Mouse (Mus musculus) kidney, adult 2 months (tissue): Measurements from ENCODE around the gene Tcl1b3. TPM values are rescaled to one million over a fixed set of nuclear protein-coding genes. Genes with fewer than 3 reads are reported as not detected.
A peak's percentile ranks its signal among the peaks of the same experiment; 100 is the strongest.
"Not testable (repeated sequence)": the region's sequence is repeated elsewhere in the genome, so short reads cannot be mapped to it uniquely, and the experiment has no call there.

Experiments used
- DNase-seq: peaks from one replicate; pipeline ENCODE4 v3.0.0; 2021
- H3K27ac ChIP-seq: fragments of 200-500 bp; 2 replicates; pipeline ENCODE4 v1.5.1; 2012; ENCODE audit warnings: low read depth, low read length, control low read depth, inconsistent platforms; ENCODE audit not compliant: insufficient read depth
- H3K27me3 ChIP-seq: fragments of 200-500 bp; replicated peaks from 2 replicates; pipeline ENCODE4 v1.6.1; 2012; ENCODE audit warnings: mild to moderate bottlenecking, moderate library complexity, low read length, inconsistent platforms; ENCODE audit not compliant: control insufficient read depth, insufficient read depth
- H3K36me3 ChIP-seq: fragments of 200-500 bp; 2 replicates; pipeline ENCODE4 v1.6.1; 2012; ENCODE audit warnings: mild to moderate bottlenecking, moderate library complexity, low read length, inconsistent platforms; ENCODE audit not compliant: control insufficient read depth, insufficient read depth
- H3K4me1 ChIP-seq: fragments of 200-500 bp; 2 replicates; pipeline ENCODE4 v1.6.1; 2011; ENCODE audit warnings: low read length; ENCODE audit not compliant: control insufficient read depth, insufficient read depth
- H3K4me3 ChIP-seq: fragments of 200-500 bp; 2 replicates; pipeline ENCODE4 v1.5.1; 2011; ENCODE audit warnings: mild to moderate bottlenecking, low read depth, low read length, control low read depth; ENCODE audit not compliant: insufficient read depth
- CTCF ChIP-seq: fragments of 200-500 bp; conservative IDR thresholded peaks from 2 replicates; pipeline ENCODE4 v1.5.1; 2011; ENCODE audit warnings: low read depth, mild to moderate bottlenecking, control low read depth, low read length, moderate library complexity, mixed read lengths; ENCODE audit not compliant: insufficient read depth, insufficient read length
- POLR2A ChIP-seq: fragments of 200-500 bp; IDR thresholded peaks from one replicate; pipeline ENCODE4 v1.6.1; 2011; ENCODE audit warnings: low read depth, low read length, control low read depth
- WGBS: fragments of 180-500 bp; shearing (Covaris S2); methylation state at CpG from one replicate; pipeline ENCODE4 v1.1.7; 2018; 5-methylcytosine and 5-hydroxymethylcytosine counted together
- polyA plus RNA-seq: library from polyadenylated mRNA; depleted of rRNA; stranded (reverse); fragments of >200 nt; gene quantifications from 2 replicates; pipeline ENCODE4 v1.2.3, GENCODE M21; 2012

Tcl1b3 gene
- polyA plus RNA-seq, 1 experiment = not detected

DNA sequence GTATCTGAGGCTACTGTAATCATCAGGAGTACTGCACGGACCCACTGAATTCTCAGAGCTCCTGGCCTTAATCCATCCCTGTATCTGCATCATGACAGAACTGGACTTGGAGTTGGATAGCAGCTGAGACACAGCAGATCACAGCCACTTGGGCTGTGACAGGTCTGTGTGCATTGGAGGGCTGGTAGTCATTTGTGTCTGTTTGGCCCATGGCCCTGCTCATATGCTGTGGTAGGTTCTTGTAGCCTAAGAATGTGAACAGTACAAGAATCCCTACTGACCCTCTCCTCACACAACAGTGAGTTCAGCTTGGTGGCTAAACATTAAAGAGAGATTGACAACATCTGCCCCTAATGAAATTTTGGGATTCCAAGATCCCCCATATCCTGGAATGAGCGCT is 17.5 kb upstream of the Tcl1b3 start:
- H3K27me3 ChIP-seq = no peaks in the 10 kb centered on the region
- no peak overlapping the region for H3K27ac ChIP-seq
- WGBS = 85% methylated on average over 2 of the region's 2 CpGs
- no peak for DNase-seq
- H3K4me3 ChIP-seq = no peak overlapping the region
- no peaks in the 10 kb centered on the region for H3K4me1 ChIP-seq
- no peak for TF ChIP-seq POLR2A
- no peak for TF ChIP-seq CTCF
- H3K36me3 ChIP-seq = no peaks in the 10 kb centered on the region

DNA sequence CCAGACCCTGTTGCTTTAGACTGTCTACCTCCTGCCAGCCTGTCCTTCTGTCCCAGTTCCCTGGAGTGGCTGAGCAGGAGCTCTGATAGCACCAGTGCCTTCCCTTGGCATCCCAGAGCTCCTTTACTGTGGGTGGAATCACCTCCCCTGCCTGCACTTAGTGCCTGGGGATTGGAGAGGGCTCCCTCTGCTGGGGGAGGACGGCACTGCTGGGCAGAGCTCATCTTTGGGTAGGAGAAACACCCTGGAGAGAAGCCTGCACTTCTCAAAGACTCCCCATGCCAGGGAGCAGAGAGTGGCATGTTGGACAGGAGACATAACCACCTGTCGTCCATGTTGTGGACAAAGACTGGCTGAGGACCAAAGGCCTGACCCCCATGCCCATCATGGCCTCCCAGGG is 16.5 kb upstream of the Tcl1b3 start:
- H3K4me1 ChIP-seq, H3K36me3 ChIP-seq, H3K27ac ChIP-seq, H3K27me3 ChIP-seq, H3K4me3 ChIP-seq: not testable (repeated sequence)
- DNase-seq = peak; percentile 57
- WGBS = 40% methylated on average over 2 of the region's 2 CpGs

DNA sequence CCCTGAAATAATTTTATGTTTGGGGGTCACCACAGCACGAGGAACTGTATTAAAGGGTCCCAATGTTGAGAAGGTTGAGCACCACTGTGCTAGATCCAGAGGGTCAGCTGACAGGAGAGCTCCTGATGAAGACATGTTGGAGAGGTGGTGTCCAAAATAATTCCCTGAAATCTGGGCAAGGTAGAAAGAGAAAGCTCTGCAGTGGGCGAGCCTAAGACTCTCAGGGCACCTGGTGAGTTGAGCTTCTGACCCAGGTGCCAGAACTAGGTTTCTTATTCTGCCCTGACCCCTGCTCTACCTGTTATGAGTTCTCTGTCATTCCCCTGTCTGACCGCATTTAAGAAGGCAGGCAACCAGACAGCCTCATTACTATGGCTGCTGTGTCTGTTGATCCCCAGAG is 14.8 kb upstream of the Tcl1b3 start, which contains the start of gene Tcl1b5:
Gene Tcl1b5 (plus strand): TSS at position 301 of the 400 bp plus-strand sequence.
- not testable (repeated sequence) for H3K27ac ChIP-seq, H3K27me3 ChIP-seq, H3K4me3 ChIP-seq, H3K36me3 ChIP-seq, H3K4me1 ChIP-seq, DNase-seq
- WGBS = 62% methylated on average over 3 of the region's 3 CpGs

DNA sequence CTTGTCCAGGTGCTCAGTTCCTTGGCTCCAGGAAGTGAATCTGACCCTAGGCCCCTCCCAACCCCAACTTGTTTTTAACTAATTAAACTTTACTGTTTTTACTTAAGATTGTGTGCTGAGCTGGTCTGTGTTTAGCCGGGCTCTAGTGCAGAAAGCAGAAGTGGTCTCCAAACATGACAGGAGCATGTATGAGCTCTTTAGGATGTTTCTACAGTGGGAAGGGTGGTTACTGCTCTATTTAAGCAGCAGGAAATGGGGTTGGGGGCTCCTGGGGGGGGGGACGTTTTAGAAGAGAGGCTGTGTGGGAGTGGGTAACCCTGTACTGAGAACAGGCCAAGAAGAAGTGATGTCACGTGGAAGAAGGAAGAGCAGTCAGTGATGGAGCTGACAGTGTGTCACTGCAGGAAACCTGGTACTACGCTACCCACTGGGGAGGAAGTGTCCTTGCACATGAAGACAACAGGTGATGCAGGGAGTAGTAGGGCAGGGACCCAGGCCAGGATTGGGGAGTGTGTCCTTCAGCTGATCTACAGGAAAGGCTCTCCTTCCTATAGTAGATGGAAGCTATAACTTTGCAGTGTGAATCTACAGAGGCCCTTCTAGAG is 9.7 kb upstream of the Tcl1b3 start:
- not testable (repeated sequence) for H3K27me3 ChIP-seq, H3K27ac ChIP-seq, H3K36me3 ChIP-seq, DNase-seq, H3K4me3 ChIP-seq, H3K4me1 ChIP-seq
- 54% methylated on average over 4 of the region's 4 CpGs for WGBS

DNA sequence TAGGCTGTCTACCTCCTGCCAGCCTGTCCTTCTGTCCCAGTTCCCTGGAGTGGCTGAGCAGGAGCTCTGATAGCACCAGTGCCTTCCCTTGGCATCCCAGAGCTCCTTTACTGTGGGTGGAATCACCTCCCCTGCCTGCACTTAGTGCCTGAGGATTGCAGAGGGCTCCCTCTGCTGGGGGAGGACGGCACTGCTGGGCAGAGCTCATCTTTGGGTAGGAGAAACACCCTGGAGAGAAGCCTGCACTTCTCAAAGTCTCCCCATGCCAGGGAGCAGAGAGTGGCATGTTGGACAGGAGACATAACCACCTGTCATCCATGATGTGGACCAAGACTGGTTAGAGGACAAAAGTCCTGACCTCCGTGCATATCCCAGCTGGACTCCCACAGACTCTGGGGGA is 1.9 kb upstream of the Tcl1b3 start:
- DNase-seq = peak; percentile 8
- not testable (repeated sequence) for H3K27ac ChIP-seq, H3K36me3 ChIP-seq, H3K27me3 ChIP-seq, H3K4me1 ChIP-seq, H3K4me3 ChIP-seq
- 48% methylated on average over 2 of the region's 2 CpGs for WGBS

DNA sequence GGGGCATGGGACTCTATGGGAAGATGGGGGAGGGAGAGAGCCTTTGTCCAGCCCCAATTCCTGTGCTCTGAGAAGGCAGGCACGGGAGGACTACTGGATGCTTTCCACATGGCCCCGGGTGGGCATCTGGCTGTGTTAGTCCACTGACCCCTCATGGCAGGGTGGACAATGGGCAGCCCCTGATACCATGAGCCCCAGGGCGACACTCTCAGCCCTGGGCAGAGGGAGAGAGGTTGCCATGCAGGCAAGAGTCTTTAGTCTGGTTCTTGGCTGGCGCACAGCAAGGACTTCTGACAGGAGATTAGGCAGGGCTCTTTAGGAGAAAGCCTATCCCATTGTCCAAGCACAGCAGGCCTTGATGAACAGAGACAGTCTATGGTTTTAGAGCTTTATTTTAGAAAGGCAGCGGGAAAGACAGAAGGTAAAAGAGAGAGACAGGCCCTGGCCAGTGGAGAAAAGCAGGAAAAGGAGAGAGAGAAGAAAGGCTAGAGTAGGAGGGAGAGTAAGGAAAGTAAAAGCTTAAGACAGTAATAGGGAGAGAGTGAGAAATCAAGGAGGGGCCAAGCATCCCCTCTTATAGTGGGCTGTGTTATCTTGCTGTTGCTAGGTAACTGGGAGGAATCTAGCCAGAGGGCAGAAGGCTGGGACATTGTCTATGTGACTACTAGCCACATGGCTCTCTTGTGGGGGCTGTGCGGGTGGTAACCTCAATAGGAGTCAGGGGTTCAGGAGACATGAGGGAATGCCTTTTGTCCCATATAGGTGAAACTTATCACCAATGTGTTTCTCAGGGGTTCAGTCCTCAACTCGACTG is 9.0 kb downstream of the Tcl1b3 start:
- DNase-seq, H3K4me1 ChIP-seq, H3K4me3 ChIP-seq, H3K27me3 ChIP-seq, H3K36me3 ChIP-seq, H3K27ac ChIP-seq: not testable (repeated sequence)
- WGBS = 72% methylated on average over 7 of the region's 7 CpGs

DNA sequence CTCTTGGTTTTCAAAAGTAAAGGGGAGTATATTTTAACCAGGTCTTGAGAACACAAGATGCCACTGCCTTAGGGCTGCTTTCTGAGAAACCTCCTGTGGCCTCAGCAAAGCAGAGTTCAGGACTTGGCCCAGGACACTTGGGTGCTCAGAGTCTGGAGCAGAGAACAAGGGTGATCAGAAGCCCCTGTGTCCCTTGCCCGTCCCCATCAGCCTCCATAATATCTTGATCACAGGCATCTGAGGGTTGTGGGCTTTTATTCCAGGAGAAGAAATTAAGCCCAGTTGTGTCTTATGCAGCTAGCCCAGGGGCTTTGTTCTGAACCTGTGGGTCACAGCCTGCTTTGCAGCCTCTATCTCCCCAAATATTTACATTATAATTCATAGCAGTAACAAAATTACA is 10.8 kb downstream of the Tcl1b3 start, which contains the start of gene Tcl1b4:
Gene Tcl1b4 (plus strand): TSS at position 301 of the 400 bp plus-strand sequence.
- H3K4me1 ChIP-seq, DNase-seq: not testable (repeated sequence)
- WGBS = 87% methylated on average over 1 of the region's 1 CpGs

DNA sequence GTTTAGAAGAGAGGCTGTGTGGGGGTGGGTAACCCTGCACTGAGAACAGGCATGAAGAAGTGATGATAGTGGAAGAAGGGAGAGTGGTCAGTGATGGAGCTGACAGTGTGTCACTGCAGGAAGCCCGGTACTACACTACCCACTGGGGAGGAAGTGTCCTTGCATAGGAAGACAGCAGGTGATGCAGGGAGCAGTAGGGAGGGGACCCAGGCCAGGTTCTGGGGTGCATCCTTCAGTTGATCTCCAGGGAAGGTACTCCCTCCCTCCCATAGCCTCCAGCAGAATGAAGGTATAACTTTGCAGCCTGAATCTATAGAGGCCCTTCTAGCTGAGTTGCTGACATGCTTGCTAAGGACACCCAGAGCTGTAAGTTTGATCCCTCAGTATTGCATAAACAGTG is 16.2 kb downstream of the Tcl1b3 start:
- Histone ChIP-seq H3K4me3 (no peak overlapping the region), H3K27me3 (no peaks in the 10 kb centered on the region), H3K27ac (no peak overlapping the region), H3K36me3 (no peaks in the 10 kb centered on the region), H3K4me1 (no peaks in the 10 kb centered on the region)
- no peak for DNase-seq
- TF ChIP-seq POLR2A (no peak), CTCF (no peak)
- WGBS = 53% methylated on average over 1 of the region's 1 CpGs

More for the DNA sequence above, 10.8 kb downstream of the Tcl1b3 start, which contains the start of gene Tcl1b4:
- not testable (repeated sequence) for H3K27me3 ChIP-seq, H3K36me3 ChIP-seq, H3K27ac ChIP-seq, H3K4me3 ChIP-seq
